Mouse (Mus musculus): ENCODE data around the gene Golt1a. TPM values are rescaled to one million over a fixed set of nuclear protein-coding genes. Genes with fewer than 3 reads are reported as not detected.
"Not testable (repeated sequence)": the region's sequence is repeated elsewhere in the genome, so short reads cannot be mapped to it uniquely, and the experiment has no call there.

The Golt1a gene
- polyA plus RNA-seq, 2 experiments = 2.8 to 8.0 TPM

- H3K9ac ChIP-seq (replicated peaks) = no peak overlapping the region
- no peak for TF ChIP-seq EP300 (IDR thresholded peaks at IDR 0.05; ENCODE audit: low read depth)
- no peak for TF ChIP-seq CTCF (IDR thresholded peaks at IDR 0.05; ENCODE audit: low read depth)
- no peak overlapping the region for H3K4me3 ChIP-seq (ENCODE audit: insufficient read depth in 1 of 2, low read depth in 2 of 2, low read length in 2 of 2)
- H3K27ac ChIP-seq = no peak overlapping the region
- peaks cover 9% of the 10 kb centered on the region for H3K27me3 ChIP-seq (ENCODE audit: control insufficient read depth, insufficient read depth, low read length)
- no peaks in the 10 kb centered on the region for H3K9me3 ChIP-seq (ENCODE audit: control insufficient read depth, low read length)
- H3K36me3 ChIP-seq (replicated peaks; ENCODE audit: control insufficient read depth, insufficient read depth, low read depth) = no peaks in the 10 kb centered on the region
- no peak for DNase-seq (ENCODE audit: low read depth in 3 of 3, low spot score in 3 of 3)
- no peaks in the 10 kb centered on the region for H3K4me1 ChIP-seq (replicated peaks; ENCODE audit: control insufficient read depth in 2 of 2, insufficient read depth in 2 of 2, low read length in 1 of 2)
- 56% methylated on average over 6 of the region's 6 CpGs for WGBS (ENCODE audit: insufficient replicate concordance)
- no peak for ATAC-seq (ENCODE audit: insufficient read depth)
- H3K4me2 ChIP-seq (ENCODE audit: low read depth) = no peak overlapping the region
These were observed 24.3 kb downstream of the Golt1a start for GRCm38 (mm10) chr1:133333937-133334336.

- not testable (repeated sequence) for H3K9ac ChIP-seq (replicated peaks); H3K9me3 ChIP-seq (ENCODE audit: control insufficient read depth, low read length); H3K27me3 ChIP-seq (ENCODE audit: control insufficient read depth, insufficient read depth, low read length); H3K36me3 ChIP-seq (replicated peaks; ENCODE audit: control insufficient read depth, insufficient read depth, low read depth); ATAC-seq (ENCODE audit: insufficient read depth); H3K4me1 ChIP-seq (replicated peaks; ENCODE audit: control insufficient read depth in 2 of 2, insufficient read depth in 2 of 2, low read length in 1 of 2); DNase-seq (ENCODE audit: low read depth in 3 of 3, low spot score in 3 of 3); H3K27ac ChIP-seq; H3K4me3 ChIP-seq (ENCODE audit: insufficient read depth in 1 of 2, low read depth in 2 of 2, low read length in 2 of 2); H3K4me2 ChIP-seq (ENCODE audit: low read depth)
- 18% methylated on average over 1 of the region's 1 CpGs for WGBS (ENCODE audit: insufficient replicate concordance)
These were observed 30.8 kb downstream of the Golt1a start for GRCm38 (mm10) chr1:133340403-133340802.

- H3K4me2 ChIP-seq (ENCODE audit: low read depth) = no peak overlapping the region
- no peaks in the 10 kb centered on the region for H3K27me3 ChIP-seq (ENCODE audit: control insufficient read depth, insufficient read depth, low read length)
- no peak for TF ChIP-seq EP300 (IDR thresholded peaks at IDR 0.05; ENCODE audit: low read depth)
- no peak for TF ChIP-seq CTCF (IDR thresholded peaks at IDR 0.05; ENCODE audit: low read depth)
- no peak for DNase-seq (ENCODE audit: low read depth in 3 of 3, low spot score in 3 of 3)
- H3K27ac ChIP-seq = no peak overlapping the region
- peaks cover 0 to 7% of the 10 kb centered on the region in 2 experiments; a peak in 2 of 4 replicates for H3K4me1 ChIP-seq (replicated peaks; ENCODE audit: control insufficient read depth in 2 of 2, insufficient read depth in 2 of 2, low read length in 1 of 2)
- no peak overlapping the region for H3K9ac ChIP-seq (replicated peaks)
- no peaks in the 10 kb centered on the region for H3K9me3 ChIP-seq (ENCODE audit: control insufficient read depth, low read length)
- WGBS (ENCODE audit: insufficient replicate concordance) = 67% methylated on average over 2 of the region's 2 CpGs
- no peak for ATAC-seq (ENCODE audit: insufficient read depth)
- H3K36me3 ChIP-seq (replicated peaks; ENCODE audit: control insufficient read depth, insufficient read depth, low read depth) = no peaks in the 10 kb centered on the region
- H3K4me3 ChIP-seq (ENCODE audit: insufficient read depth in 1 of 2, low read depth in 2 of 2, low read length in 2 of 2) = no peak overlapping the region
These were observed 34.8 kb downstream of the Golt1a start for GRCm38 (mm10) chr1:133344357-133344756.

- Histone ChIP-seq H3K27me3 (ENCODE audit: control insufficient read depth, insufficient read depth, low read length) (no peaks in the 10 kb centered on the region), H3K9ac (replicated peaks) (no peak overlapping the region), H3K4me3 (ENCODE audit: insufficient read depth in 1 of 2, low read depth in 2 of 2, low read length in 2 of 2) (no peak overlapping the region), H3K9me3 (ENCODE audit: control insufficient read depth, low read length) (no peaks in the 10 kb centered on the region), H3K36me3 (replicated peaks; ENCODE audit: control insufficient read depth, insufficient read depth, low read depth) (no peaks in the 10 kb centered on the region), H3K4me1 (replicated peaks; ENCODE audit: control insufficient read depth in 2 of 2, insufficient read depth in 2 of 2, low read length in 1 of 2) (peaks cover 0 to 7% of the 10 kb centered on the region in 2 experiments; a peak in 2 of 4 replicates), H3K27ac (no peak overlapping the region), H3K4me2 (ENCODE audit: low read depth) (no peak overlapping the region)
- TF ChIP-seq CTCF (IDR thresholded peaks at IDR 0.05; ENCODE audit: low read depth) = no peak
- no peak for TF ChIP-seq EP300 (IDR thresholded peaks at IDR 0.05; ENCODE audit: low read depth)
- DNase-seq (ENCODE audit: low read depth in 3 of 3, low spot score in 3 of 3) = no peak
- WGBS (ENCODE audit: insufficient replicate concordance) = 66% methylated on average over 9 of the region's 9 CpGs
- ATAC-seq (ENCODE audit: insufficient read depth) = no peak
These were observed 36.9 kb downstream of the Golt1a start for GRCm38 (mm10) chr1:133346531-133346930.

- H3K4me2 ChIP-seq (ENCODE audit: low read depth) = no peak overlapping the region
- no peak overlapping the region for H3K27ac ChIP-seq
- H3K27me3 ChIP-seq (ENCODE audit: control insufficient read depth, insufficient read depth, low read length) = no peaks in the 10 kb centered on the region
- 53% methylated on average over 3 of the region's 3 CpGs for WGBS (ENCODE audit: insufficient replicate concordance)
- no peak overlapping the region for H3K4me3 ChIP-seq (ENCODE audit: insufficient read depth in 1 of 2, low read depth in 2 of 2, low read length in 2 of 2)
- ATAC-seq (ENCODE audit: insufficient read depth) (no peak), DNase-seq (ENCODE audit: low read depth in 3 of 3, low spot score in 3 of 3) (no peak)
- H3K36me3 ChIP-seq (replicated peaks; ENCODE audit: control insufficient read depth, insufficient read depth, low read depth) = no peaks in the 10 kb centered on the region
- peaks cover 0 to 7% of the 10 kb centered on the region in 2 experiments; a peak in 2 of 4 replicates for H3K4me1 ChIP-seq (replicated peaks; ENCODE audit: control insufficient read depth in 2 of 2, insufficient read depth in 2 of 2, low read length in 1 of 2)
- no peaks in the 10 kb centered on the region for H3K9me3 ChIP-seq (ENCODE audit: control insufficient read depth, low read length)
- TF ChIP-seq EP300 (IDR thresholded peaks at IDR 0.05; ENCODE audit: low read depth) (no peak), CTCF (IDR thresholded peaks at IDR 0.05; ENCODE audit: low read depth) (no peak)
- no peak overlapping the region for H3K9ac ChIP-seq (replicated peaks)
These were observed 37.6 kb downstream of the Golt1a start for GRCm38 (mm10) chr1:133347226-133347625.

Data from liver, embryonic 14.5 days (tissue).